Mouse (Mus musculus) left cerebral cortex, adult 2 months (tissue): ENCODE data around the gene Irgc1. TPM values are rescaled to one million over a fixed set of nuclear protein-coding genes. Genes with fewer than 3 reads are reported as not detected.
"Not testable (repeated sequence)": the region's sequence is repeated elsewhere in the genome, so short reads cannot be mapped to it uniquely, and the experiment has no call there.

Experiments
- DNase-seq, 2 experiments: peaks; one replicate each; pipeline ENCODE4 v3.0.0; 2021 to 2022; ENCODE audit warnings: low spot score in 2 of 2, mixed read lengths in 1 of 2; ENCODE audit errors: extremely low spot score in 1 of 2
- H3K27ac ChIP-seq: fragments of 200-600 bp; 2 replicates; pipeline ENCODE4 v1.8.1; 2022
- H3K4me3 ChIP-seq: fragments of 200-600 bp; 2 replicates; pipeline ENCODE4 v1.8.1; 2022
- CTCF ChIP-seq: fragments of 200-600 bp; IDR thresholded peaks from 2 replicates; pipeline ENCODE4 v1.8.1; 2022; ENCODE audit warnings: antibody characterized with exemption, mild to moderate bottlenecking, moderate library complexity
- intact Hi-C: fragments of 180-260 bp; cut with DNase I; formaldehyde crosslinking; loops from one replicate; pipeline ENCODE4 v1.15.1; 2025
- long read RNA-seq, 2 experiments: library from polyadenylated mRNA; stranded (forward); transcript quantifications; one replicate each; pipeline ENCODE4 v2.0.0; 2021; ENCODE audit warnings: borderline mapping rate in 2 of 2
- total RNA-seq, 2 experiments: library from RNA; stranded (reverse); gene quantifications; 2 replicates each; pipeline ENCODE4 v1.2.3; 2021

The Irgc1 gene
- under 1 TPM in 1 of 2 experiments, not detected in 1; 0.77 TPM for total RNA-seq
- long read RNA-seq, experiment 1 = 0 reads
- long read RNA-seq, experiment 2 = 0 reads

DNA sequence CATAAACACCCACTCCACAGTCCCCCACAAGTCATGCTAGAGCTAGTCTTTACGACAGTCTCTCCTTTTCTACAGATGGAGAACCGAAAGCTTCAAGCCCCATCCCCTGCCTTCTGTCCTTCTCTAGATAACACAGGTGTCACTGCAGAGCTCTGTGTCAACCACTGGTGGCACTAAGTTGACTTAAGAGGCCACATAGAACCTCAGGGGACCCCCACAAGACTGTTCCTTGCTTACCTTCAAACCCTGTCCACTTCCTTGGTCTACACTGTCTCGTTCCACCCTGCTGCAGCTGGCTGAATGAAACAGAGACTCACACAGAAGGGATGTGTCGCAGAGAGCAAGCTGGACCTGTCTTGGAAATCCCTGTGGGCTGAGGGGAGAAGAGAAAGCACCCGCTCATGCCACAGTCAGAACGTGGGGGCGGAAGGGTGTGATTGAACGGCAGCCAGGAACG is at the start of gene Irgc1:
Irgc1 (minus strand) TSS at position 443 of the 457 bp plus-strand sequence.
- no peak for TF ChIP-seq CTCF
- intact Hi-C loops = no loop called here
- Histone ChIP-seq H3K27ac (no peak within 1 kb of the TSS), H3K4me3 (no peak within 1 kb of the TSS)
- no peak for DNase-seq

DNA sequence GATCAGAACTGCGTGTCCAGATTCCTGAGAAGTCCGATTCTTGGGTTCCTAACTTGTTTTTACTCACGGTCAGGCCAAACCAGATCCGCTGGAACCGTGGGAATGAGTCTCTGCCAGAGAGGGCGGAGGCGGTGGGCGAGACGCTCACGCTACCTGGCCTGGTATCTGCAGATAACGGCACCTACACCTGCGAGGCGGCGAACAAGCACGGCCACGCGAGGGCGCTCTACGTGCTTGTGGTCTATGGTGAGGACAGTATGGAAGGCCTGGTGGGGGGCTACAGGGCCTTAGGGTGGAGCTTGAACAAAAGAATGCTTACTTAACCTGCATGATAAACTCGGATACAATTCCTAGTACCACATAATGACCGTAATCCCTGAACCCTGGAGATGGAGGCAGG is 49.4 kb upstream of the Irgc1 start:
- intact Hi-C loops = no loop called here
- H3K27ac ChIP-seq = no peak overlapping the region; the same call in 1 of the 2 replicates
- no peak overlapping the region for H3K4me3 ChIP-seq
- DNase-seq = peak; percentile 48 to 51
- peak; percentile 44 for TF ChIP-seq CTCF

DNA sequence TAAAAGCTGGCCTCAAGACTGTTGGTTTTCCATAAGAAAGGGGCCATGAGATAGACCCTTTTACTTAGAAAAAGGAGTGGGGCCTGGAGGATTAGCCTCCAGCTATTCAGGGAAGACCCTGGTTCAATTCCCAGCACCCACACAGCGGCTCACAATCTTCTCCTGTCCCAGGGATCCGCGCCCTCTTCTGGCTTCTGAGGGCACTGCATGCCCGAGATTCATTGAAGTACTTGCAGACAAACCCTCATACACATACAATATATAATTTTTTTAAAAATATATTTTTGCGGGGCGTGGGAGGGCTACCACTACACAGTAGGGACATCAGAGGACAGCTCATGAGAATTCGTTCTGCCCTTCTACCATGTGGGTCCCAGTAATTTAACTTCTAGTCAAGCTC is 48.8 kb upstream of the Irgc1 start:
- Histone ChIP-seq H3K4me3 (no peak overlapping the region), H3K27ac (no peak overlapping the region)
- intact Hi-C loops = no loop called here
- no peak for DNase-seq
- TF ChIP-seq CTCF = peak; percentile 66

GRCm38 (mm10) chr7:24499856-24500577 is 47.9 kb upstream of the Irgc1 start:
- TF ChIP-seq CTCF = no peak
- H3K4me3 ChIP-seq = no peak overlapping the region
- no peak overlapping the region for H3K27ac ChIP-seq
- DNase-seq = no peak
- intact Hi-C loops = no loop called here

- DNase-seq = no peak
- Histone ChIP-seq H3K27ac (peak overlapping the region; percentile 70; the same call in 1 of the 2 replicates), H3K4me3 (no peak overlapping the region)
- no peak for TF ChIP-seq CTCF
- intact Hi-C loops = no loop called here
Observed at GRCm38 (mm10) chr7:24488303-24488702, 36.2 kb upstream of the Irgc1 start.

GRCm38 (mm10) chr7:24487403-24487802 is 35.3 kb upstream of the Irgc1 start:
- no peak overlapping the region for H3K4me3 ChIP-seq
- no peak for TF ChIP-seq CTCF
- intact Hi-C loops = no loop called here
- no peak for DNase-seq
- H3K27ac ChIP-seq = peak overlapping the region; percentile 92

GRCm38 (mm10) chr7:24486654-24487130 is 34.6 kb upstream of the Irgc1 start:
- intact Hi-C loops = no loop called here
- TF ChIP-seq CTCF = no peak
- Histone ChIP-seq H3K27ac (peak overlapping the region; percentile 92), H3K4me3 (peak overlapping the region; percentile 38)
- no peak for DNase-seq

DNA sequence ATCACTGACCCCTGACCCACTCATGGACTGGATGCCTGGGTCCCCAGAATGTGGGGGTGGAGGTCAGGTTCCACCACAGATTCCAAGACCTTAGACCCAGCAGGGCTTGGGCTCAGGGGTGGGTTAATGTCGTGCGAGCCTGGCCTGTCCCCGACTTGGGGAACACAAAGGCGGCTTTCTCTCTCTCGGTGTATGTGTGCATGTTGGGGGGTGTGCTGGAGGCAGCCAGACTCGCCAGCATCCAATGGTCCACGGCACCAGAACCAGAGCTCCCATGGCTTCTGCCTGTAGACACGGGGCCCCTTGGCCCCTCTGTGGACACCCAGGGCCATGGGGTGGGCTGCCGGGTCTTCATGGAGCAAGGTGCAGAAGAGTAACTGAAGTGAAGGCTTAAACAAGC is 33.4 kb upstream of the Irgc1 start:
- intact Hi-C loops = no loop called here

DNA sequence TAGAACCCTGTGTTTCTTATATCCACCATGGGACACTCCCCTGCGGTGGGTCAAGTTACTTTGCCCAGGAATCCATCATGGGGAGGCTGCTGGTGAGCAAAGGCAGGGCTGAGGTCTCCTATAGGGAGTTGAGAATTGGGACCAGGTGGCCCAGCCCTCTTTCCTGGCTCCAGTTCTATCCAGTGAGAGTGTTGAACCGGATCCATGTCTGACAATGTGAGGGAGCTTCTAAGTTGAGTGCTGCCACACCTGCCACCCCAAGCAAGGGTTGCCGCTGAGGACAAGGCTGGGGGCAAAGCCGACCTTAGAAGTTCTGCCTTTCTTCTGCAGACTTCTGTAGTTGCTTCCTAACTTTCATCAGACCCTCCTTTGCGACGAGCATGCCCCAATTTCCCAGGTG is 31.2 kb upstream of the Irgc1 start:
- peak overlapping the region; percentile 59 for H3K4me3 ChIP-seq
- peak overlapping the region; percentile 86; the same call in 1 of the 2 replicates for H3K27ac ChIP-seq
- intact Hi-C loops, DNase-seq: not testable (repeated sequence)

More for the DNA sequence above, 33.4 kb upstream of the Irgc1 start:
- no peak for TF ChIP-seq CTCF
- DNase-seq = no peak
- Histone ChIP-seq H3K4me3 (peak overlapping the region; percentile 38), H3K27ac (peak overlapping the region; percentile 92)

- DNase-seq = no peak
- Histone ChIP-seq H3K4me3 (peak overlapping the region; percentile 59), H3K27ac (peak overlapping the region; percentile 86)
- intact Hi-C loops = no loop called here
- no peak for TF ChIP-seq CTCF
Observed at GRCm38 (mm10) chr7:24482208-24483020, 30.3 kb upstream of the Irgc1 start.

GRCm38 (mm10) chr7:24481474-24482207 is 29.5 kb upstream of the Irgc1 start, which contains the start of gene Cadm4:
Gene Cadm4 (plus strand): TSS chr7:24482023.
- H3K27ac ChIP-seq = peak within 1 kb of the TSS; percentile 97
- DNase-seq = peak; percentile 89 to 93
- TF ChIP-seq CTCF = no peak
- H3K4me3 ChIP-seq = peak within 1 kb of the TSS; percentile 59
- intact Hi-C loops = loop anchor here (2.0 kb wide), 3 partner anchors 25 to 49 kb away; partner anchors contain the start of genes Irgq and Zfp428
